Mouse (Mus musculus): ENCODE data around the gene Ttn.

GRCm38 (mm10) chr2:76984384-76984783 lies 2.0 kb upstream of the Ttn start:
- TF ChIP-seq GATA1 (IDR thresholded peaks at IDR 0.05; ENCODE audit: borderline replicate concordance, low read length): no peak
- no peak for TF ChIP-seq CTCF (IDR thresholded peaks at IDR 0.05; ENCODE audit: low read depth, low read length)
- no peak for TF ChIP-seq GATA2 (IDR thresholded peaks at IDR 0.05; ENCODE audit: borderline replicate concordance, low read depth, low read length)
- no peak for TF ChIP-seq TAL1 (conservative IDR thresholded peaks at IDR 0.05; ENCODE audit: low read depth, low read length)
- TF ChIP-seq POLR2AphosphoS5 (IDR thresholded peaks at IDR 0.05; ENCODE audit: insufficient replicate concordance, low read depth, low read length): no peak
